Mouse (Mus musculus) large intestine, adult 2 months (tissue): ENCODE measurements around the gene Edil3. TPM values are rescaled to one million over a fixed set of nuclear protein-coding genes. Genes with fewer than 3 reads are reported as not detected.
"Not testable (repeated sequence)": the region's sequence is repeated elsewhere in the genome, so short reads cannot be mapped to it uniquely, and the experiment has no call there.

Source experiments
- DNase-seq: peaks from one replicate; pipeline ENCODE4 v3.0.0-alpha.2; 2012; ENCODE audit warnings: low read depth, low spot score
- WGBS: fragments of 180-500 bp; shearing (Covaris S2); methylation state at CpG from one replicate; pipeline ENCODE4 v1.1.7; 2018; 5-methylcytosine and 5-hydroxymethylcytosine counted together
- polyA plus RNA-seq: library from polyadenylated mRNA; depleted of rRNA; stranded (reverse); fragments of >200 nt; gene quantifications from 2 replicates; pipeline ENCODE4 v1.2.3, GENCODE M21; 2012

Edil3 gene
- polyA plus RNA-seq, 1 experiment: 0.42 TPM

DNA sequence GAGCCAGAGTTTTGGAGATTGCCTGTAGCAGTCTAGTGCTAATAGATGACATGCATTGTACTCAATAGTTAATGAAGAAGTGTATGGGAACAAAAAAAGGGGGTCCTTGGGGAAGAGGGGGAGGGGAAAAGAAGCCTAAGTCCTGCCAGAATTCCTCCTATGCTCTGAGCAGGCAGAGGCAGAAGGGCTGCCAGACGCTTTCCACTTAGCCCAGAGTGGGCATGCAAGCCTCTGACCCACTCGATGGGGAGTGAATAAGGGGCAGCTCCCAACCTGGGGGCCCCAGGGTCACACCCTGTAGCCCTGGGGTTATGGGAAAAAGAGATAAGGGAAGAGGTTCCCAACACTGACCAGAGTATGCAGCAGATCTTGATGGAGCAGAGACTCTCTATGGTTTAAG, 95.2 kb downstream of the Edil3 start:
- WGBS: 65% methylated on average over 2 of the region's 2 CpGs
- no peak for DNase-seq

GRCm38 (mm10) chr13:88929626-88930025, 108.4 kb downstream of the Edil3 start:
- no peak for DNase-seq

DNA sequence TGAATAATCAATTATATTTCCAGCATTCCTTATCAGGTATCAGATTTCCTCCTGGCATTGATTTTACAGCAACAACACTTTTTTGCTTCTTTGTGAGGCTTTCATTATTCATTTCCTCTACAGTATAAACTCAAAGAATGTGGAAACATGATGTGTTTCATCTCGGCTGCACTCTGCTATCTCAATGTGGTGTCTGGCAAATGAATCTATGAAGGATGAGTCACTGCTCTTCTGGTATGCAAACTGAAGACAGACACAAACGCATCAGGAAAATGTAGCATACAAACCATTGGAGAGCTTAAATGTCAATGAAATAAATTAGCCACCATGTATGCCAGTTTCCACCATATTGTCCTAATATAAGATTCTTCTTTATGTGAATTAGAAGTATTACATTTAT, 117.3 kb downstream of the Edil3 start:
- DNase-seq: no peak
- 63% methylated on average over 2 of the region's 2 CpGs for WGBS

More at GRCm38 (mm10) chr13:88929626-88930025, 108.4 kb downstream of the Edil3 start:
- WGBS: 75% methylated on average over 4 of the region's 4 CpGs

DNA sequence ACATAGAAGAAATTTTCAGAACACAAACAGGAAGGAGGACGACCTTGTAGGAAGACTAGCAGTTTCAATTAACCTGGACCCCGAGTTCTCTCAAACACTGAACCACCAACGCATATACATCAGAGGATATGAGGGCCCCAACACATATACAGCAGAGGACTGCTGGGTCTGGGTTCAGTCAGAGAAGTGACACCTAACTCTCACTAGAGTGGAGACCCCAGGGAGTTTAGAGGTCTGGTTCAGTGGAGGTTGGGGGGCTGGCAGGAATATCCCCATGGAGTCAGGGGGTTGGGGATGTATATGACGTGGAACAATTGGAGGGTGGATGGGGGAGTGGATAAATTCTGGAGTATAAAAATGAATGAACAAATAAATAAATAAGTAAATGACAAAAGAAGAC, 151.1 kb downstream of the Edil3 start:
- 67% methylated on average over 4 of the region's 4 CpGs for WGBS
- no peak for DNase-seq

DNA sequence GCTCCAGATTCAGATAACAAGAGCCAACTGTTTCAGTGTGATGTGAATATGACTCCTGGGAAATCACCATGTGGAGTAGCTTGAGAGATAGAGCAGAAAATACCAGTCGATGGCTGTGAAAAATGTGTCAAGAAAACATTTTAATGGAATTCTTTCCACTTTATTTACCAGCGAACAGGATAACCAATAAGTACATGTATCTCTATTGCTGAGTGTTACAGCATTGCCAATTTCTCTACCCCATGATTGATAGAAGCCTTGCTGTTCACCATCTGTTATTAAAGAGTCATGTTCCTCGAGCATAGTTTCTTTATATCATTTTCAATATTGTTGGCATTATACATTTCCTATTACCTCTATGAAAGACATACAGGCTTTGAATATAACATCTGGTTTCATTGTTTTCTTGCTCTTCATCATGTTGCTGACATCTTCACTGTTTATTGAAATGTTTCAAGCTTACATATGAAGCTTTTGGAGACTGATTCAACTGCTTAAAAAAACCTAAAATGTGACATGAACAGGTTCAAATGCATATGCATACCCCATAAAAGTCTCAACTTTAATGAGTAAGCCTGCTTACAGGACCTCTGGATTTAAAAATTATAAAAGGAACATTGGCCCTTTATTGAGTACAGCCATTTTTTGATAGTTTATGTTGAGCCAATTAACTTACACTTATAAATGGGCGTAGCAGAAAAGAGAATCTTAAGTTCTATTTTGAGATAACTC, 186.6 kb downstream of the Edil3 start:
- WGBS: 81% methylated on average over 4 of the region's 4 CpGs
- DNase-seq: no peak

DNA sequence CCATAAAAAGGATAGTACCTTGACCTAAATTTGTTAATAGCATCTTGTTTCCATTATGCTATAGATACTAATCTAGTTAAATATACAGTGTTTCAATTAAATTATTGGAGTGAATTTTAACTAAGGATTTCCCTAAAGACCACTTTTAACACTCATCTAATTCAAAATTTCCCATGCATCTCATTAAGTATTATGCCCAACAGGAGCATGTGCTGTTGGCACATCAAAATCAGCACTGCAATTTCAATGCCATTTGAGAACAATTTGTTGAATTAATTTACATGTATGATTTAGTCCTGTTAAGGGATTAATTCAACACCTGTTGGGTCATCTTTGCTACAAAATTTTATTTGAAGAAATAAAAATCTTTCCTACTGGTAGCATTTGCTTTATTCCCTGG, 191.2 kb downstream of the Edil3 start:
- DNase-seq: no peak

GRCm38 (mm10) chr13:89029817-89030539, 208.7 kb downstream of the Edil3 start:
- 49% methylated on average over 3 of the region's 3 CpGs for WGBS
- no peak for DNase-seq

- WGBS: 60% methylated on average over 2 of the region's 2 CpGs
- DNase-seq: no peak
These were observed 214.4 kb downstream of the Edil3 start for GRCm38 (mm10) chr13:89035711-89036110.

DNA sequence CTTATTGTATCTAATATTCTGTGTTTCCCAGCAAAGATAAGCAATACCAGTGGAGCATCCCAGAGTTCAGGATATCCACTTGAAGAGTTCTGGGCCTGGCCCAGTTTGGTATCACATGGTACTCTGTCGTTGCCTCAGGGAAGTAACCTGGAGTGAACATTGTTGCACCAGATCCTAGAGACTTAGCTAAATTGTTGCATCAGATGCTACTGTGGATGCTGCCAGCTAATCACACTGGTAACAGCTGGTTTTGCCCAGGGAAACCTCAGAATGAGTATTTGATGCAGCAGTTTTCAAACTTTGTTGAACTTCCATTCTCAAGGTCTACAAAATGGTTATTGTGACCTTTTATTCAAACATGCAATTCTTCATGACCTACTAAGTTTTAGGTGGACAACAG, 220.2 kb downstream of the Edil3 start:
- 89% methylated on average over 1 of the region's 1 CpGs for WGBS
- DNase-seq: no peak

GRCm38 (mm10) chr13:89070132-89070531, 248.9 kb downstream of the Edil3 start:
- DNase-seq: not testable (repeated sequence)

- DNase-seq: no peak
- WGBS: 95% methylated on average over 1 of the region's 1 CpGs
These were observed 254.9 kb downstream of the Edil3 start for GRCm38 (mm10) chr13:89076212-89076611.

GRCm38 (mm10) chr13:89105889-89106288, 284.6 kb downstream of the Edil3 start:
- WGBS: 30% methylated on average over 1 of the region's 1 CpGs
- no peak for DNase-seq

DNA sequence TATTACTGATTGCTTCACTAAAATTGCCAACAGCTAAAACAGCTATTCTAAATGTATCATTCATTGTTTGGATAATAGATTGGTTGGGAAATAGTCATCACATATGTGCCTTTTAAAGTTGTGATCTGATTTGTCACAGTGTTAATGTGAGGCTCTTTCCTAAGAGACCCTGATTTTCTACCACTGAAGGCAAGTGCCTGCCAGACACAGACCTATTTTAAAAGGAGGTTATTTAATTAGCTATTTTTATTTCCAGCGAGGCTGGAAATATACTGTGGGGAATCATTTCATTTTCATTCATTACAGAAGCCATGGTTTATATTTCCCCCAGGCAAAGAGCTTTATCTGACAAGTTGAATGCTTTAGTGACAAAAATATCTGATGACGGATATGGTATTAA, 296.3 kb downstream of the Edil3 start:
- DNase-seq: no peak
- 62% methylated on average over 2 of the region's 2 CpGs for WGBS

GRCm38 (mm10) chr13:89119809-89120208, 298.5 kb downstream of the Edil3 start:
- no peak for DNase-seq
- WGBS: 73% methylated on average over 8 of the region's 8 CpGs

GRCm38 (mm10) chr13:89122511-89123253, 301.4 kb downstream of the Edil3 start:
- WGBS: 60% methylated on average over 6 of the region's 6 CpGs
- no peak for DNase-seq

- no peak for DNase-seq
- 84% methylated on average over 5 of the region's 5 CpGs for WGBS
These were observed 302.1 kb downstream of the Edil3 start for GRCm38 (mm10) chr13:89123396-89123795.

DNA sequence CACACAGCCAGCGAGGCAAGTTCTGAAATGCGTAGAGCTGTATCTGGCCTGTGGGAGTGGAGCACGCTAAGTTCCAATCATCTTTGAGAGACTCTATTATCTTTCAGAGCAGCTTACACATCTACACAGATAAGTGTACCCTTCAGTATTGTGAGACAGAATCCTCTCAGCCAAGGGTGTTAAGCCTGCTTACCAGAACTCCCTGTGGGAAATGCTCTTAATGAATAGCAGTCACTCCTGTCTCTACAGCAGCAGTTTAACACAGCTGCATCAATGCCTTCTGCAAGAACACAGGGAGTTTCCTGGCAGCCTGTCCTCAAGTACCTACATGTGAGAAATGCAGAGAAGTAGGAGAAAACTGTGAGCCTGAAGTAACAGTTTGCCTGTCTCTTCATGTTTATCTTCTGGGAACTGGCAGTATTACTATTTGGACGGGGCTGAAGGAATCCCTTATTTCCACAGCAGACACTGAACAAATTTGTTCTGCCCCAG, 324.8 kb downstream of the Edil3 start:
- WGBS: 65% methylated on average over 4 of the region's 4 CpGs
- DNase-seq: no peak

- no peak for DNase-seq
- WGBS: 84% methylated on average over 3 of the region's 3 CpGs
These were observed 330.6 kb downstream of the Edil3 start for GRCm38 (mm10) chr13:89151878-89152277.

- DNase-seq: no peak
- 43% methylated on average over 1 of the region's 1 CpGs for WGBS
These were observed 346.7 kb downstream of the Edil3 start for GRCm38 (mm10) chr13:89167960-89168359.

DNA sequence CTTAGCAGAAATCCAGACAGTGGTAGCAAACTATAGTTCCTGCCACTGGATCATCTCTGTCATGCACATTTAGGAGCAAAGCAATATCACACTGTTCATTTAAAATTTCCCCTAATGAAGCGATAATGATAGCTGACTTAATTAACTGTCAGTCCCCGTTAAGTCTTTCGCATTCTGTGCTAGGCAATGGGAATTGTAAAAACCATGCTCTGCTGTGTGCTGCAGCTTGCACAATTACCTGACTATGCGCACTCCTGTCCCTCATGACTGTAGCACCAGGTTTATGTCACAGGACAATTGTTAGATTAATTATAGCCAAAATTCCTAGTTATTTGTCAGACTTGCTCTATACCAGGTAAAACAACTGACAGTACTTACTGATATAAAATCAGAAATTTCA, 348.8 kb downstream of the Edil3 start:
- WGBS: 91% methylated on average over 4 of the region's 4 CpGs

More for the DNA sequence above, 348.8 kb downstream of the Edil3 start:
- no peak for DNase-seq
